Mouse (Mus musculus) MEL (cell line): ENCODE results near the gene Kcnd3. TPM values are rescaled to one million over a fixed set of nuclear protein-coding genes. Genes with fewer than 3 reads are reported as not detected.
A peak's percentile ranks its signal among the peaks of the same experiment; 100 is the strongest.

Experiments
- DNase-seq: peaks from one replicate; pipeline ENCODE4 v3.0.0; 2011; ENCODE audit warnings: low read depth, low spot score
- H3K27ac ChIP-seq: 2 replicates; pipeline ENCODE4 v1.5.1; 2012; ENCODE audit warnings: low read depth, mild to moderate bottlenecking, control low read depth, low read length, moderate library complexity; ENCODE audit not compliant: control insufficient read depth
- H3K27me3 ChIP-seq, 2 experiments: fragments of 150-350 bp in 1 of 2; sonication (generic) in 1 of 2; 2 replicates each; pipeline ENCODE4 v1.6.1; 2012; ENCODE audit warnings: low read length in 2 of 2, mild to moderate bottlenecking in 2 of 2, improper control_type of control experiment in 1 of 2, moderate library complexity in 1 of 2; ENCODE audit not compliant: insufficient read depth in 2 of 2, control insufficient read depth in 1 of 2
- H3K36me3 ChIP-seq, 2 experiments: 2 replicates each; pipeline ENCODE4 v1.6.1; 2012 to 2014; ENCODE audit warnings: low read length in 2 of 2, improper control_type of control experiment in 1 of 2, inconsistent platforms in 1 of 2, mild to moderate bottlenecking in 1 of 2; ENCODE audit not compliant: insufficient read depth in 2 of 2, control insufficient read depth in 1 of 2
- H3K4me1 ChIP-seq, 2 experiments: fragments of 150-350 bp in 1 of 2; sonication (generic) in 1 of 2; 2 replicates each; pipeline ENCODE4 v1.6.1; 2012; ENCODE audit warnings: low read length in 2 of 2, improper control_type of control experiment in 1 of 2, mild to moderate bottlenecking in 1 of 2; ENCODE audit not compliant: insufficient read depth in 2 of 2, control insufficient read depth in 1 of 2
- H3K4me3 ChIP-seq, 2 experiments: fragments of 150-350 bp in 1 of 2; sonication (generic) in 1 of 2; 2 replicates each; pipeline ENCODE4 v1.5.1; 2012; ENCODE audit warnings: low read depth in 2 of 2, low read length in 2 of 2, mild to moderate bottlenecking in 2 of 2, moderate library complexity in 2 of 2, control low read depth in 1 of 2, improper control_type of control experiment in 1 of 2; ENCODE audit not compliant: control insufficient read depth in 1 of 2, insufficient read depth in 1 of 2
- H3K79me2 ChIP-seq: 2 replicates; pipeline ENCODE4 v1.6.1; 2012; ENCODE audit warnings: mild to moderate bottlenecking, low read length, moderate library complexity; ENCODE audit not compliant: control insufficient read depth, poor library complexity, insufficient read depth
- H3K9ac ChIP-seq: 2 replicates; pipeline ENCODE4 v1.6.1; 2012; ENCODE audit warnings: low read depth, mild to moderate bottlenecking, control low read depth, low read length, moderate library complexity; ENCODE audit not compliant: control insufficient read depth, poor library complexity, severe bottlenecking
- H3K9me3 ChIP-seq: fragments of 150-350 bp; sonication (generic); replicated peaks from 2 replicates; pipeline ENCODE4 v1.6.1; 2012; ENCODE audit warnings: mild to moderate bottlenecking, low read length, improper control_type of control experiment, moderate library complexity; ENCODE audit not compliant: insufficient read depth
- BHLHE40 ChIP-seq: IDR thresholded peaks from 2 replicates; pipeline ENCODE4 v1.6.1; 2012; ENCODE audit warnings: low read depth, mild to moderate bottlenecking, inconsistent platforms, low read length, improper control_type of control experiment, borderline replicate concordance
- CHD2 ChIP-seq: IDR thresholded peaks from 2 replicates; pipeline ENCODE4 v1.6.1; 2011; ENCODE audit warnings: low read length, improper control_type of control experiment
- CTCF ChIP-seq, 3 experiments: IDR thresholded peaks in 2 of 3; conservative IDR thresholded peaks in 1 of 3; 2 replicates each; pipeline ENCODE4 v1.5.1; 2011 to 2012; ENCODE audit warnings: low read length in 3 of 3, low read depth in 2 of 3, mild to moderate bottlenecking in 2 of 3, improper control_type of control experiment in 1 of 3, inconsistent platforms in 1 of 3, mixed read lengths in 1 of 3, moderate library complexity in 1 of 3; ENCODE audit not compliant: control insufficient read depth in 1 of 3, insufficient read depth in 1 of 3, poor library complexity in 1 of 3, severe bottlenecking in 1 of 3
- E2F4 ChIP-seq: IDR thresholded peaks from 2 replicates; pipeline ENCODE4 v1.6.1; 2011; ENCODE audit warnings: low read depth, low read length, improper control_type of control experiment, borderline replicate concordance
- ELF1 ChIP-seq: IDR thresholded peaks from 2 replicates; pipeline ENCODE4 v1.6.1; 2014; ENCODE audit warnings: low read depth, mild to moderate bottlenecking, inconsistent platforms, low read length, improper control_type of control experiment, moderate library complexity
- EP300 ChIP-seq, 2 experiments: IDR thresholded peaks; 2 replicates each; pipeline ENCODE4 v1.6.1; 2011; ENCODE audit warnings: improper control_type of control experiment in 2 of 2, low read length in 2 of 2, low read depth in 1 of 2, mild to moderate bottlenecking in 1 of 2
- ETS1 ChIP-seq: IDR thresholded peaks from 2 replicates; pipeline ENCODE4 v1.6.1; 2012; ENCODE audit warnings: low read depth, mild to moderate bottlenecking, inconsistent platforms, low read length, improper control_type of control experiment, moderate library complexity
- GATA1 ChIP-seq: IDR thresholded peaks from 2 replicates; pipeline ENCODE4 v1.6.1; 2011; ENCODE audit warnings: low read depth, low read length, improper control_type of control experiment
- HCFC1 ChIP-seq: IDR thresholded peaks from 2 replicates; pipeline ENCODE4 v1.6.1; 2012; ENCODE audit warnings: low read depth, mild to moderate bottlenecking, inconsistent platforms, low read length, improper control_type of control experiment, moderate library complexity
- JUND ChIP-seq: IDR thresholded peaks from 2 replicates; pipeline ENCODE4 v1.6.1; 2011; ENCODE audit warnings: low read depth, mild to moderate bottlenecking, improper control_type of control experiment, low read length
- KAT2A ChIP-seq: conservative IDR thresholded peaks from 2 replicates; pipeline ENCODE4 v1.6.1; 2012; ENCODE audit warnings: low read depth, low read length, improper control_type of control experiment, inconsistent platforms
- MAX ChIP-seq: IDR thresholded peaks from 2 replicates; pipeline ENCODE4 v1.6.1; 2011; ENCODE audit warnings: low read length, improper control_type of control experiment
- MAZ ChIP-seq: IDR thresholded peaks from 2 replicates; pipeline ENCODE4 v1.6.1; 2012; ENCODE audit warnings: low read depth, mild to moderate bottlenecking, inconsistent platforms, low read length, improper control_type of control experiment
- MEF2A ChIP-seq: IDR thresholded peaks from 2 replicates; pipeline ENCODE4 v1.6.1; 2014; ENCODE audit warnings: low read depth, mild to moderate bottlenecking, inconsistent platforms, low read length, improper control_type of control experiment; ENCODE audit not compliant: poor library complexity, insufficient replicate concordance, severe bottlenecking; ENCODE audit errors: extremely low read depth
- MYB ChIP-seq: IDR thresholded peaks from 2 replicates; pipeline ENCODE4 v1.6.1; 2011; ENCODE audit warnings: mild to moderate bottlenecking, low read depth, low read length, improper control_type of control experiment
- MYC ChIP-seq: IDR thresholded peaks from 2 replicates; pipeline ENCODE4 v1.6.1; 2011; ENCODE audit warnings: low read depth, mild to moderate bottlenecking, low read length, improper control_type of control experiment, moderate library complexity
- NRF1 ChIP-seq: IDR thresholded peaks from 2 replicates; pipeline ENCODE4 v1.6.1; 2014; ENCODE audit warnings: low read depth, mild to moderate bottlenecking, inconsistent platforms, low read length, improper control_type of control experiment, moderate library complexity; ENCODE audit not compliant: poor library complexity, insufficient read depth, severe bottlenecking
- POLR2A ChIP-seq, 2 experiments: IDR thresholded peaks; 2 replicates each; pipeline ENCODE4 v1.6.1; 2011 to 2012; ENCODE audit warnings: low read length in 2 of 2, mild to moderate bottlenecking in 2 of 2, control low read depth in 1 of 2, improper control_type of control experiment in 1 of 2, low read depth in 1 of 2, moderate library complexity in 1 of 2; ENCODE audit not compliant: control insufficient read depth in 1 of 2, insufficient read depth in 1 of 2, poor library complexity in 1 of 2
- POLR2AphosphoS5 ChIP-seq: IDR thresholded peaks from 2 replicates; pipeline ENCODE4 v1.6.1; 2012; ENCODE audit warnings: low read depth, borderline replicate concordance, mild to moderate bottlenecking, inconsistent platforms, low read length, moderate library complexity, mixed read lengths
- RCOR1 ChIP-seq: IDR thresholded peaks from 2 replicates; pipeline ENCODE4 v1.6.1; 2012; ENCODE audit warnings: low read depth, mild to moderate bottlenecking, inconsistent platforms, low read length, improper control_type of control experiment
- SIN3A ChIP-seq: IDR thresholded peaks from 2 replicates; pipeline ENCODE4 v1.6.1; 2012; ENCODE audit warnings: low read length, improper control_type of control experiment, inconsistent platforms
- TAL1 ChIP-seq: IDR thresholded peaks from 2 replicates; pipeline ENCODE4 v1.6.1; 2012; ENCODE audit warnings: mild to moderate bottlenecking, inconsistent platforms, low read length, moderate library complexity, mixed read lengths
- TBP ChIP-seq: IDR thresholded peaks from 2 replicates; pipeline ENCODE4 v1.8.0; 2011; ENCODE audit warnings: low read depth, low read length, improper control_type of control experiment
- TCF12 ChIP-seq: IDR thresholded peaks from 2 replicates; pipeline ENCODE4 v1.6.1; 2014; ENCODE audit warnings: low read depth, mild to moderate bottlenecking, inconsistent platforms, low read length, improper control_type of control experiment, moderate library complexity
- UBTF ChIP-seq: IDR thresholded peaks from 2 replicates; pipeline ENCODE4 v1.6.1; 2012; ENCODE audit warnings: low read depth, mild to moderate bottlenecking, inconsistent platforms, low read length, improper control_type of control experiment, moderate library complexity, borderline replicate concordance; ENCODE audit not compliant: insufficient read depth
- USF2 ChIP-seq, 2 experiments: IDR thresholded peaks; 2 replicates each; pipeline ENCODE4 v1.6.1; 2011 to 2012; ENCODE audit warnings: improper control_type of control experiment in 2 of 2, low read length in 2 of 2, borderline replicate concordance in 1 of 2, inconsistent platforms in 1 of 2, low read depth in 1 of 2, mild to moderate bottlenecking in 1 of 2; ENCODE audit not compliant: insufficient read depth in 1 of 2
- ZC3H11A ChIP-seq: IDR thresholded peaks from 2 replicates; pipeline ENCODE4 v1.6.1; 2012; ENCODE audit warnings: low read depth, mild to moderate bottlenecking, inconsistent platforms, low read length, improper control_type of control experiment
- ZKSCAN1 ChIP-seq: IDR thresholded peaks from 2 replicates; pipeline ENCODE4 v1.6.1; 2012; ENCODE audit warnings: low read depth, mild to moderate bottlenecking, inconsistent platforms, low read length, improper control_type of control experiment, moderate library complexity
- ZMIZ1 ChIP-seq: IDR thresholded peaks from 2 replicates; pipeline ENCODE4 v1.6.1; 2012; ENCODE audit warnings: low read depth, mild to moderate bottlenecking, inconsistent platforms, low read length, improper control_type of control experiment, moderate library complexity
- ZNF384 ChIP-seq: IDR thresholded peaks from 2 replicates; pipeline ENCODE4 v1.6.1; 2012; ENCODE audit warnings: low read depth, mild to moderate bottlenecking, inconsistent platforms, low read length, improper control_type of control experiment
- polyA plus RNA-seq, 2 experiments: library from polyadenylated mRNA; stranded (reverse) in 1 of 2; unstranded in 1 of 2; fragments of >175 nt in 1 of 2; fragments of >200 nt in 1 of 2; gene quantifications; 2 replicates each; pipeline versions ENCODE4 v1.2.1 to v1.2.4; 2012; ENCODE audit warnings: low replicate concordance in 2 of 2, low read depth in 1 of 2; ENCODE audit not compliant: insufficient read length in 2 of 2, insufficient read depth in 1 of 2, missing spikeins in 1 of 2
- total RNA-seq: library from RNA; depleted of rRNA; stranded (reverse); fragments of 300-350 nt; gene quantifications from 2 replicates; pipeline ENCODE4 v1.2.3, GENCODE M21; 2012

Kcnd3 gene
- total and polyA plus RNA-seq, 3 experiments = 0.01 TPM; not detected in 2

GRCm38 (mm10) chr3:105698311-105698710 lies 246.2 kb downstream of the Kcnd3 start:
- Histone ChIP-seq H3K4me3 (no peak overlapping the region), H3K27me3 (no peaks in the 10 kb centered on the region)

GRCm38 (mm10) chr3:105699241-105699933 lies 247.3 kb downstream of the Kcnd3 start:
- Histone ChIP-seq H3K27me3 (no peaks in the 10 kb centered on the region), H3K9me3 (no peaks in the 10 kb centered on the region), H3K27ac (peak overlapping the region; percentile 51), H3K36me3 (peaks cover 0 to 34% of the 10 kb centered on the region in 2 experiments; a peak in 2 of 4 replicates), H3K9ac (no peak overlapping the region), H3K4me3 (no peak overlapping the region), H3K4me1 (peaks cover 31 to 47% of the 10 kb centered on the region in 2 experiments), H3K79me2 (no peaks in the 10 kb centered on the region)
- peak; percentile 86 for DNase-seq
- no peak for TF ChIP-seq E2F4
- TF ChIP-seq TCF12 = peak; percentile 86
- no peak for TF ChIP-seq MEF2A
- TF ChIP-seq POLR2AphosphoS5 = no peak
- TF ChIP-seq CTCF (IDR thresholded peaks at IDR 0.05 in 2 of 3, conservative IDR thresholded peaks at IDR 0.05 in 1 of 3; ENCODE audit: control insufficient read depth in 1 of 3, insufficient read depth in 1 of 3, low read depth in 2 of 3, low read length in 3 of 3, poor library complexity in 1 of 3, severe bottlenecking in 1 of 3) = no peak
- no peak for TF ChIP-seq UBTF
- 0 out of 2 replicates have a peak, but pooled peaks have one; percentile 25 for TF ChIP-seq TBP
- TF ChIP-seq ZNF384 = no peak
- no peak for TF ChIP-seq POLR2A (IDR thresholded peaks at IDR 0.05; ENCODE audit: control insufficient read depth in 1 of 2, insufficient read depth in 1 of 2, low read depth in 1 of 2, low read length in 2 of 2, poor library complexity in 1 of 2)
- TF ChIP-seq SIN3A = peak; percentile 68; the same call in 1 of the 2 replicates
- TF ChIP-seq USF2 (IDR thresholded peaks at IDR 0.05; ENCODE audit: borderline replicate concordance in 1 of 2, insufficient read depth in 1 of 2, low read depth in 1 of 2, low read length in 2 of 2) = no peak
- peak; percentile 42; the same call in 1 of the 2 replicates for TF ChIP-seq RCOR1
- no peak; the same call in 1 of the 2 replicates for TF ChIP-seq BHLHE40
- no peak for TF ChIP-seq ELF1
- TF ChIP-seq EP300 (IDR thresholded peaks at IDR 0.05; ENCODE audit: low read depth in 1 of 2, low read length in 2 of 2) = peak; percentile 28 to 74; a peak in 3 of 4 replicates
- no peak for TF ChIP-seq ZMIZ1
- TF ChIP-seq NRF1 = no peak
- no peak for TF ChIP-seq ZC3H11A
- no peak for TF ChIP-seq MAX
- TF ChIP-seq KAT2A = no peak
- no peak for TF ChIP-seq MYB

More at GRCm38 (mm10) chr3:105698311-105698710, 246.2 kb downstream of the Kcnd3 start:
- no peak overlapping the region for H3K9ac ChIP-seq
- TF ChIP-seq GATA1 (peak; percentile 90), MAZ (0 out of 2 replicates have a peak, but pooled peaks have one; percentile 25), MAX (peak; percentile 16; the same call in 1 of the 2 replicates), CHD2 (no peak), RCOR1 (peak; percentile 53), ETS1 (peak; percentile 92), SIN3A (peak; percentile 78), POLR2AphosphoS5 (no peak), MYB (0 out of 2 replicates have a peak, but pooled peaks have one; percentile 38), MYC (no peak), ZKSCAN1 (no peak), TAL1 (peak; percentile 41; the same call in 1 of the 2 replicates), KAT2A (no peak), ELF1 (0 out of 2 replicates have a peak, but pooled peaks have one; percentile 34), EP300 (IDR thresholded peaks at IDR 0.05; ENCODE audit: low read depth in 1 of 2, low read length in 2 of 2) (peak; percentile 76 to 84), BHLHE40 (peak; percentile 48; the same call in 1 of the 2 replicates), E2F4 (no peak), JUND (no peak), TCF12 (peak; percentile 89), HCFC1 (peak; percentile 29; the same call in 1 of the 2 replicates)
- no peaks in the 10 kb centered on the region for H3K9me3 ChIP-seq
- H3K79me2 ChIP-seq = no peaks in the 10 kb centered on the region
- peaks cover 0 to 31% of the 10 kb centered on the region in 2 experiments; a peak in 2 of 4 replicates for H3K36me3 ChIP-seq
- DNase-seq = peak; percentile 78
- H3K27ac ChIP-seq = peak overlapping the region; percentile 69
- H3K4me1 ChIP-seq = peaks cover 31 to 40% of the 10 kb centered on the region in 2 experiments
